8 mouse cellular contexts compared by ENCODE assay signal in genomic region chr19:10895708-10896107, GRCm38 (mm10). TPM values are rescaled to one million over a fixed set of nuclear protein-coding genes. Genes with fewer than 3 reads are reported as not detected.
A peak's percentile ranks its signal among the peaks of the same experiment; 100 is the strongest.
DNase-seq lines count a peak whose midpoint lies in the region; ATAC-seq and TF ChIP-seq lines count a peak whose summit lies in the region.
"Had no signal": no experiment of that assay in that cellular context is flagged by ENCODE, and none has a peak within 500 bp of the region (broad histone marks: within the 10 kb centered on the region; RNA-seq: fewer than 3 reads in every experiment).

No protein-coding gene starts in this region.

- WGBS in lung, postnatal 0 days: under 1% methylated on average over 16 of the region's 16 CpGs
- WGBS in hindbrain, embryonic 11.5 days: 3% methylated on average over 16 of the region's 16 CpGs
- 2% methylated on average over 16 of the region's 16 CpGs for WGBS in midbrain, embryonic 13.5 days

- peaks cover 22% of the 10 kb centered on the region for H3K36me3 ChIP-seq in lung, postnatal 0 days (ENCODE audit: insufficient read depth, low read length)
- H3K36me3 ChIP-seq in hindbrain, embryonic 11.5 days (ENCODE audit: control insufficient read depth, insufficient read depth, low read length): 0 out of 2 replicates have a peak, but pooled peaks cover 5% of the 10 kb centered on the region
- peaks cover 35% of the 10 kb centered on the region for H3K36me3 ChIP-seq in midbrain, embryonic 13.5 days

- no peaks in the 10 kb centered on the region for H3K9me3 ChIP-seq in lung, postnatal 0 days (ENCODE audit: low read length)
- no peaks in the 10 kb centered on the region for H3K9me3 ChIP-seq in hindbrain, embryonic 11.5 days (ENCODE audit: control insufficient read depth, low read length)
- H3K9me3 ChIP-seq in midbrain, embryonic 13.5 days: no peaks in the 10 kb centered on the region

- TF ChIP-seq CTCF in lung, postnatal 0 days (IDR thresholded peaks at IDR 0.05): no peak

- H3K27me3 ChIP-seq in lung, postnatal 0 days (replicated peaks; ENCODE audit: insufficient read depth, low read length): no peaks in the 10 kb centered on the region
- no peaks in the 10 kb centered on the region for H3K27me3 ChIP-seq in hindbrain, embryonic 11.5 days (ENCODE audit: control insufficient read depth, insufficient read depth, low read length)
- H3K27me3 ChIP-seq in midbrain, embryonic 13.5 days: no peaks in the 10 kb centered on the region

- no peak for TF ChIP-seq EP300 in lung, postnatal 0 days (IDR thresholded peaks at IDR 0.05)

- H3K4me1 ChIP-seq in lung, postnatal 0 days (ENCODE audit: insufficient read depth, low read depth, low read length): no peaks in the 10 kb centered on the region; the same call in 1 of the 2 replicates
- no peaks in the 10 kb centered on the region; the same call in 1 of the 2 replicates for H3K4me1 ChIP-seq in hindbrain, embryonic 11.5 days (replicated peaks; ENCODE audit: control insufficient read depth, insufficient read depth, low read length)
- peaks cover 21% of the 10 kb centered on the region for H3K4me1 ChIP-seq in midbrain, embryonic 13.5 days (replicated peaks)

- no peak for ATAC-seq in lung, postnatal 0 days
- no peak for ATAC-seq in hindbrain, embryonic 11.5 days (ENCODE audit: low FRiP score)
- ATAC-seq in midbrain, embryonic 13.5 days: no peak

- H3K4me3 ChIP-seq in lung, postnatal 0 days (ENCODE audit: low read depth, low read length): peak overlapping the region; percentile 69
- peak overlapping the region; percentile 67 for H3K4me3 ChIP-seq in hindbrain, embryonic 11.5 days (ENCODE audit: low read depth, low read length)
- peak overlapping the region; percentile 88 for H3K4me3 ChIP-seq in midbrain, embryonic 13.5 days (replicated peaks)

- H3K4me2 ChIP-seq in lung, postnatal 0 days (replicated peaks; ENCODE audit: low read depth, low read length): peak overlapping the region; percentile 81
- H3K4me2 ChIP-seq in hindbrain, embryonic 11.5 days (replicated peaks; ENCODE audit: low read depth, low read length): peak overlapping the region; percentile 82
- peak overlapping the region; percentile 92 for H3K4me2 ChIP-seq in midbrain, embryonic 13.5 days (replicated peaks)

- peak overlapping the region; percentile 69 for H3K9ac ChIP-seq in lung, postnatal 0 days (replicated peaks; ENCODE audit: low read depth)
- peak overlapping the region; percentile 79 for H3K9ac ChIP-seq in hindbrain, embryonic 11.5 days (ENCODE audit: low read depth, low read length)
- peak overlapping the region; percentile 95 for H3K9ac ChIP-seq in midbrain, embryonic 13.5 days (replicated peaks)

- DNase-seq in lung, postnatal 0 days (ENCODE audit: low spot score): peak; percentile 21
- DNase-seq in lung, postnatal 14 days: no peak
- peak; percentile 31 for DNase-seq in c-Kit-positive CD71-positive TER-119-positive erythroid progenitor cells, embryonic 14.5 days (ENCODE audit: low spot score)
- DNase-seq in hindbrain, embryonic 11.5 days (ENCODE audit: low spot score): no peak
- DNase-seq in thymus, postnatal 14 days: no peak
- DNase-seq in natural killer cell, adult 2 months (ENCODE audit: low spot score in 2 of 2): no peak

- peak overlapping the region; percentile 76 for H3K27ac ChIP-seq in lung, postnatal 0 days (ENCODE audit: low read length)
- H3K27ac ChIP-seq in hindbrain, embryonic 11.5 days (ENCODE audit: low read depth, low read length): peak overlapping the region; percentile 92
- peak overlapping the region; percentile 94 for H3K27ac ChIP-seq in midbrain, embryonic 13.5 days

RNA-seq across cellular contexts. Expression of gene Prpf19, which starts 0.7 kb away (rescaled TPM):
- 18.8 and 22.4 TPM in 2 replicates for polyA plus RNA-seq in lung, postnatal 0 days (2015; fragmentation: Nextera tagmentation; extraction: Ambion mirVana)
- polyA plus RNA-seq in hindbrain, embryonic 11.5 days (2014; fragmentation: Nextera tagmentation; extraction: Ambion mirVana): 50.4 and 58.6 TPM in 2 replicates
- polyA plus RNA-seq in midbrain, embryonic 13.5 days (2015; fragmentation: Nextera tagmentation; extraction: Ambion mirVana): 45.4 and 49.5 TPM in 2 replicates

RNA-seq across cellular contexts. Expression of gene Tmem109, which starts 13.9 kb away (rescaled TPM):
- polyA plus RNA-seq in lung, postnatal 0 days (2015; fragmentation: Nextera tagmentation; extraction: Ambion mirVana): 143 and 155 TPM in 2 replicates
- polyA plus RNA-seq in hindbrain, embryonic 11.5 days (2014; fragmentation: Nextera tagmentation; extraction: Ambion mirVana): 44.1 and 44.9 TPM in 2 replicates
- polyA plus RNA-seq in midbrain, embryonic 13.5 days (2015; fragmentation: Nextera tagmentation; extraction: Ambion mirVana): 34.4 and 35.0 TPM in 2 replicates

RNA-seq across cellular contexts. Expression of gene Zp1, which starts 24.7 kb away (rescaled TPM):
- not detected in 2 replicates for polyA plus RNA-seq in lung, postnatal 0 days (2015; fragmentation: Nextera tagmentation; extraction: Ambion mirVana)
- not detected in 2 replicates for polyA plus RNA-seq in hindbrain, embryonic 11.5 days (2014; fragmentation: Nextera tagmentation; extraction: Ambion mirVana)
- polyA plus RNA-seq in midbrain, embryonic 13.5 days (2015; fragmentation: Nextera tagmentation; extraction: Ambion mirVana): not detected in 2 replicates
- polyA plus RNA-seq: gonadal fat pad, adult 2 months had no signal

RNA-seq across cellular contexts. Expression of gene Tmem132a, which starts 26.0 kb away (rescaled TPM):
- polyA plus RNA-seq in lung, postnatal 0 days (2015; fragmentation: Nextera tagmentation; extraction: Ambion mirVana): 15.1 and 18.9 TPM in 2 replicates
- 56.2 and 61.3 TPM in 2 replicates for polyA plus RNA-seq in hindbrain, embryonic 11.5 days (2014; fragmentation: Nextera tagmentation; extraction: Ambion mirVana)
- 196 and 215 TPM in 2 replicates for polyA plus RNA-seq in midbrain, embryonic 13.5 days (2015; fragmentation: Nextera tagmentation; extraction: Ambion mirVana)

RNA-seq across cellular contexts. Expression of gene Ptgdr2, which starts 41.3 kb away (rescaled TPM):
- 0.36 and 0.45 TPM in 2 replicates for polyA plus RNA-seq in lung, postnatal 0 days (2015; fragmentation: Nextera tagmentation; extraction: Ambion mirVana)
- polyA plus RNA-seq in hindbrain, embryonic 11.5 days (2014; fragmentation: Nextera tagmentation; extraction: Ambion mirVana): 0.10 TPM in 1 of 2 replicates, not detected in the other
- polyA plus RNA-seq in midbrain, embryonic 13.5 days (2015; fragmentation: Nextera tagmentation; extraction: Ambion mirVana): 0.22 and 0.24 TPM in 2 replicates

Comparison
In these comparisons a context has a peak if more than half of its experiments do, and no peak if none do; other contexts are left out.
1. DNase-seq: peak in lung, postnatal 0 days (single experiment) and c-Kit-positive CD71-positive TER-119-positive erythroid progenitor cells, embryonic 14.5 days (single experiment); none in lung, postnatal 14 days (single experiment), hindbrain, embryonic 11.5 days (single experiment), thymus, postnatal 14 days (single experiment) and natural killer cell, adult 2 months (0 of 2).
2. Peak in every context shown above with its lines, with median percentiles within 50 percentile points of each other: H3K27ac ChIP-seq, H3K4me2 ChIP-seq, H3K4me3 ChIP-seq and H3K9ac ChIP-seq.